Mouse (Mus musculus) brain, embryonic 14.5 days (tissue): Measurements from ENCODE around the gene H2-D1. TPM values are rescaled to one million over a fixed set of nuclear protein-coding genes. Genes with fewer than 3 reads are reported as not detected.
"Not testable (repeated sequence)": the region's sequence is repeated elsewhere in the genome, so short reads cannot be mapped to it uniquely, and the experiment has no call there.

Source experiments
- DNase-seq: peaks from one replicate; pipeline ENCODE4 v3.0.0-alpha.2; 2011; ENCODE audit warnings: low read depth
- CTCF ChIP-seq: fragments of 200-500 bp; IDR thresholded peaks from 2 replicates; pipeline ENCODE4 v1.5.1; 2012; ENCODE audit warnings: inconsistent platforms, mild to moderate bottlenecking, moderate library complexity, borderline replicate concordance; ENCODE audit not compliant: insufficient read depth, insufficient read length; ENCODE audit errors: extremely low read depth
- POLR2A ChIP-seq: fragments of 200-500 bp; IDR thresholded peaks from 2 replicates; pipeline ENCODE4 v1.6.1; 2012; ENCODE audit warnings: mild to moderate bottlenecking, inconsistent platforms, borderline replicate concordance; ENCODE audit not compliant: poor library complexity, insufficient read depth, insufficient read length, severe bottlenecking; ENCODE audit errors: extremely low read depth
- polyA plus RNA-seq: library from polyadenylated mRNA; depleted of rRNA; stranded (reverse); fragments of >200 nt; gene quantifications from 2 replicates; pipeline ENCODE4 v1.2.3, GENCODE M21; 2012

H2-D1 gene
- polyA plus RNA-seq, 1 experiment = 39.5 TPM

- DNase-seq = peak; percentile 71
- TF ChIP-seq CTCF (no peak), POLR2A (no peak)
Observed at GRCm38 (mm10) chr17:35269653-35270347, 7.3 kb downstream of the H2-D1 start.

GRCm38 (mm10) chr17:35272249-35272648, 9.7 kb downstream of the H2-D1 start:
- no peak for DNase-seq
- TF ChIP-seq POLR2A (no peak), CTCF (no peak)

GRCm38 (mm10) chr17:35274770-35275169, 12.2 kb downstream of the H2-D1 start:
- TF ChIP-seq CTCF (peak; percentile 95), POLR2A (no peak)
- DNase-seq = peak; percentile 81

- TF ChIP-seq POLR2A = no peak
- TF ChIP-seq CTCF = no peak
- DNase-seq = no peak
Observed at GRCm38 (mm10) chr17:35276304-35276864, 13.9 kb downstream of the H2-D1 start.

- no peak for DNase-seq
- TF ChIP-seq CTCF = no peak
- TF ChIP-seq POLR2A = no peak
Observed at GRCm38 (mm10) chr17:35278049-35278448, 15.5 kb downstream of the H2-D1 start.

- no peak for DNase-seq
- TF ChIP-seq CTCF = no peak
- no peak for TF ChIP-seq POLR2A
Observed at GRCm38 (mm10) chr17:35278957-35279688, 16.6 kb downstream of the H2-D1 start.

- no peak for DNase-seq
- no peak for TF ChIP-seq POLR2A
- TF ChIP-seq CTCF = no peak
Observed at GRCm38 (mm10) chr17:35280276-35280675, 17.7 kb downstream of the H2-D1 start.

- TF ChIP-seq CTCF = no peak
- TF ChIP-seq POLR2A = no peak
Observed at GRCm38 (mm10) chr17:35285431-35285830, 22.9 kb downstream of the H2-D1 start.

GRCm38 (mm10) chr17:35295796-35296195, 33.3 kb downstream of the H2-D1 start:
- peak; percentile 51; the same call in 1 of the 2 replicates for TF ChIP-seq CTCF
- not testable (repeated sequence) for DNase-seq

More at GRCm38 (mm10) chr17:35285431-35285830, 22.9 kb downstream of the H2-D1 start:
- no peak for DNase-seq

GRCm38 (mm10) chr17:35300261-35300945, 37.9 kb downstream of the H2-D1 start:
- DNase-seq = not testable (repeated sequence)

- peak; percentile 74 for DNase-seq
- TF ChIP-seq CTCF (peak; percentile 92), POLR2A (no peak)
Observed at GRCm38 (mm10) chr17:35301645-35302258, 39.2 kb downstream of the H2-D1 start.
